Mouse (Mus musculus) forebrain, embryonic 15.5 days (tissue): ENCODE results near the gene Gldc. TPM values are rescaled to one million over a fixed set of nuclear protein-coding genes. Genes with fewer than 3 reads are reported as not detected.

ENCODE experiments used
- ATAC-seq: fragments of 200-750 bp; cut with Nextera tagmentation; replicated peaks from 2 replicates; pipeline ENCODE4 v1.8.0; 2017; ENCODE audit warnings: mild to moderate bottlenecking, moderate TSS enrichment, moderate library complexity
- H3K27ac ChIP-seq: fragments of 300-500 bp; sonication (generic); replicated peaks from 2 replicates; pipeline ENCODE4 v1.5.1; 2015; ENCODE audit warnings: mild to moderate bottlenecking, inconsistent platforms
- H3K27me3 ChIP-seq: fragments of 300-500 bp; sonication (generic); 2 replicates; pipeline ENCODE4 v1.6.1; 2015; ENCODE audit warnings: inconsistent platforms
- H3K36me3 ChIP-seq: fragments of 300-500 bp; sonication (generic); 2 replicates; pipeline ENCODE4 v1.6.1; 2015; ENCODE audit warnings: mild to moderate bottlenecking, inconsistent platforms
- H3K4me1 ChIP-seq: fragments of 300-500 bp; sonication (generic); 2 replicates; pipeline ENCODE4 v1.6.1; 2015; ENCODE audit warnings: inconsistent platforms
- H3K4me2 ChIP-seq: fragments of 300-500 bp; sonication (generic); replicated peaks from 2 replicates; pipeline ENCODE4 v1.6.1; 2015; ENCODE audit warnings: mild to moderate bottlenecking, inconsistent platforms
- H3K4me3 ChIP-seq: fragments of 300-500 bp; sonication (generic); 2 replicates; pipeline ENCODE4 v1.5.1; 2015; ENCODE audit warnings: mild to moderate bottlenecking, inconsistent platforms
- H3K9ac ChIP-seq: fragments of 300-500 bp; sonication (generic); replicated peaks from 2 replicates; pipeline ENCODE4 v1.6.1; 2015; ENCODE audit warnings: mild to moderate bottlenecking, inconsistent platforms
- H3K9me3 ChIP-seq: fragments of 300-500 bp; sonication (generic); 2 replicates; pipeline ENCODE4 v1.6.1; 2016; ENCODE audit warnings: inconsistent platforms
- WGBS: fragments of 180-500 bp; shearing (Covaris S2); methylation state at CpG from one replicate; pipeline ENCODE4 v1.1.7; 2015; ENCODE audit warnings: mixed read lengths; 5-methylcytosine and 5-hydroxymethylcytosine counted together
- polyA plus RNA-seq: library from polyadenylated mRNA; unstranded; fragments of >200 nt; fragmentation: Nextera tagmentation; extraction: Ambion mirVana; gene quantifications from 2 replicates; pipeline ENCODE4 v1.2.1, GENCODE M21; 2015

The Gldc gene
- polyA plus RNA-seq, 1 experiment from 2014 or later = 15.7 TPM

- no peaks in the 10 kb centered on the region for H3K27me3 ChIP-seq
- no peaks in the 10 kb centered on the region for H3K4me1 ChIP-seq
- 96% methylated on average over 2 of the region's 2 CpGs for WGBS
- no peak overlapping the region for H3K27ac ChIP-seq
- H3K36me3 ChIP-seq = no peaks in the 10 kb centered on the region
- ATAC-seq = no peak
- no peak overlapping the region for H3K9ac ChIP-seq
- H3K9me3 ChIP-seq = peaks cover 3% of the 10 kb centered on the region; the same call in 1 of the 2 replicates
- H3K4me3 ChIP-seq = no peak overlapping the region
- H3K4me2 ChIP-seq = no peak overlapping the region
Observed at GRCm38 (mm10) chr19:30187232-30187631, 12.0 kb upstream of the Gldc start.

DNA sequence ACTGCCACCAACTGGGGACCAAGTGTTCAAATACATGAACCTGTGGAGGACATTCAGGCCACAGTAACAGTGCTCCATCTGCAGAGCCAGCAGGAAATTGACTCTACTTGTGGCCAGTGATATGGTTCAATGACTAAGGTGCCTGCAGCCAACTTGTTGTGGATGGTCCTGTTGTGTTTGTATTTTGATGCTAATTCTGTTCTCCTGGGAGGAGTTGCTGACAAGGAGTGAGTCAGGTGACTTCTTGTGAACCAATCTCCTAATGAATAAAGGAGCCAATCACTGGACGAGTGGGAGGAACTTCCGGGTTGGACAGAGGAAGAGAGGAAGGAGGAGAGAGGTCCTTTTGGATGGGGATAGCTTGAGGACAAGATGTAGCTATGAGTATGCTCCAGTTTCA is 10.3 kb upstream of the Gldc start:
- H3K27me3 ChIP-seq = no peaks in the 10 kb centered on the region
- 85% methylated on average over 2 of the region's 2 CpGs for WGBS
- H3K27ac ChIP-seq = no peak overlapping the region
- H3K4me1 ChIP-seq = no peaks in the 10 kb centered on the region
- H3K9ac ChIP-seq = no peak overlapping the region
- no peak for ATAC-seq
- no peaks in the 10 kb centered on the region for H3K36me3 ChIP-seq
- H3K4me2 ChIP-seq = no peak overlapping the region
- no peak overlapping the region for H3K4me3 ChIP-seq
- H3K9me3 ChIP-seq = peaks cover 3% of the 10 kb centered on the region; the same call in 1 of the 2 replicates

- Histone ChIP-seq H3K36me3 (no peaks in the 10 kb centered on the region), H3K4me2 (no peak overlapping the region), H3K9me3 (no peaks in the 10 kb centered on the region), H3K4me1 (peaks cover 4% of the 10 kb centered on the region; the same call in 1 of the 2 replicates), H3K9ac (no peak overlapping the region), H3K27me3 (no peaks in the 10 kb centered on the region), H3K27ac (no peak overlapping the region), H3K4me3 (no peak overlapping the region)
- no peak for ATAC-seq
- WGBS = 94% methylated on average over 1 of the region's 1 CpGs
Observed at GRCm38 (mm10) chr19:30179979-30180378, 4.8 kb upstream of the Gldc start.

GRCm38 (mm10) chr19:30174074-30174670 is 1.1 kb downstream of the Gldc start:
- Histone ChIP-seq H3K27me3 (no peaks in the 10 kb centered on the region), H3K9ac (peak overlapping the region; percentile 64; the same call in 1 of the 2 replicates), H3K36me3 (no peaks in the 10 kb centered on the region), H3K4me3 (peak overlapping the region; percentile 53), H3K9me3 (no peaks in the 10 kb centered on the region), H3K4me2 (peak overlapping the region; percentile 93), H3K4me1 (peaks cover 15% of the 10 kb centered on the region), H3K27ac (no peak overlapping the region)
- 3% methylated on average over 15 of the region's 15 CpGs for WGBS
- no peak for ATAC-seq

DNA sequence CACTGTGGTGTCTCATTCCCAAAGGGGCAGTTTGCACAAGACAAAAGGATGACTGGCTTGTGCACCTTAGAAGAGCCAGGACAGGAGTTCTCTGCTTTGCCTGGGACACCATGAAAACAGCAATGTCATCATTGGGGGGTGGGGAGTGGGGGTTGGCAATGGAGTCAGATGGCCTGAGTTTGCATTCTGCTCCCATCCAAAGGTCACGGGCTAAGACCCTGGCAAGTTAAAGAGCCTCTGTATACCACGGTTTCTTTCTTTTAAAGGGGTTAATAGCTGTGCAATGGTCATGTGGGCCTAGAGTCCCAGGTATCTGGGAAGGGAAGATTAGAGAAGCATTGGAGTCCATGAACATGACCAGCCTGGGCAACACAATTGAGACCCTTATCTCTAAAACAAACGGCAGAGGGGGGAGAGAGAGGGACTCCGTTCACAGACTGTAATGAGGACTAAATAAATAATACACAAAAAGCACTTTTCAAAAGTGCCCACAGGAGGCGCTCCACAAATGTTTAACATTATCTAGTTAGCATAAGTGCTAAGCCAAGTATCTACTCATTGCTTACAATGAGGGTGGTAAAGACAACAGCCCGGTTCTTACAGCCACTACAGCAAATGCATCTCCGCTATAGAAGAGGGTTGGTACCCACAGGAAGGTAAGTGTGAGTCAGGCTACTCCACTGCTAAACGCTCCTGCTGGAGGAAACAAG is 3.7 kb downstream of the Gldc start:
- 83% methylated on average over 8 of the region's 8 CpGs for WGBS
- Histone ChIP-seq H3K4me1 (peaks cover 15% of the 10 kb centered on the region), H3K27ac (no peak overlapping the region), H3K9me3 (no peaks in the 10 kb centered on the region), H3K36me3 (no peaks in the 10 kb centered on the region), H3K9ac (no peak overlapping the region), H3K27me3 (no peaks in the 10 kb centered on the region), H3K4me2 (no peak overlapping the region), H3K4me3 (no peak overlapping the region)
- no peak for ATAC-seq

DNA sequence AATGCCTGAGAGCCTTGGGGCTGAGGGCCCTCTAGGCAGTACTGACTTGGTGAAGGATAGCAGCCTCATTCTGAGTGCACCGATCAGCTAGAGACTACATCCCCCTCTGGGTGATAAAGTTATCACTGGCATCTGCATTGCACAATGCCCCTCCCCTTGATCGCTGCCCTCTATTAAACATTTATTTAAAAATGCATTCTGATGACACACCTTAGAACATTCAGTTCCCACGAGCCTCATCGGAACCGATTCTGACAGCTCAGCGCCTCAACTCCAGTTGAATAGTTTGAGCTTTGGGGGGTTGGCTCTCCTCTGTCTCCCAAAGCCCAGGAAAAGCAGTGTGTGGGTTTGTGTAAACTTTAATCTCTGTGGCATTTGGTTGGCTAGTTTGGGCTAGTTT is 4.9 kb downstream of the Gldc start:
- no peak overlapping the region for H3K4me3 ChIP-seq
- no peak overlapping the region for H3K27ac ChIP-seq
- no peaks in the 10 kb centered on the region for H3K9me3 ChIP-seq
- no peak overlapping the region for H3K4me2 ChIP-seq
- peaks cover 12% of the 10 kb centered on the region for H3K4me1 ChIP-seq
- H3K27me3 ChIP-seq = no peaks in the 10 kb centered on the region
- no peak overlapping the region for H3K9ac ChIP-seq
- ATAC-seq = no peak
- H3K36me3 ChIP-seq = no peaks in the 10 kb centered on the region
- WGBS = 91% methylated on average over 6 of the region's 6 CpGs

DNA sequence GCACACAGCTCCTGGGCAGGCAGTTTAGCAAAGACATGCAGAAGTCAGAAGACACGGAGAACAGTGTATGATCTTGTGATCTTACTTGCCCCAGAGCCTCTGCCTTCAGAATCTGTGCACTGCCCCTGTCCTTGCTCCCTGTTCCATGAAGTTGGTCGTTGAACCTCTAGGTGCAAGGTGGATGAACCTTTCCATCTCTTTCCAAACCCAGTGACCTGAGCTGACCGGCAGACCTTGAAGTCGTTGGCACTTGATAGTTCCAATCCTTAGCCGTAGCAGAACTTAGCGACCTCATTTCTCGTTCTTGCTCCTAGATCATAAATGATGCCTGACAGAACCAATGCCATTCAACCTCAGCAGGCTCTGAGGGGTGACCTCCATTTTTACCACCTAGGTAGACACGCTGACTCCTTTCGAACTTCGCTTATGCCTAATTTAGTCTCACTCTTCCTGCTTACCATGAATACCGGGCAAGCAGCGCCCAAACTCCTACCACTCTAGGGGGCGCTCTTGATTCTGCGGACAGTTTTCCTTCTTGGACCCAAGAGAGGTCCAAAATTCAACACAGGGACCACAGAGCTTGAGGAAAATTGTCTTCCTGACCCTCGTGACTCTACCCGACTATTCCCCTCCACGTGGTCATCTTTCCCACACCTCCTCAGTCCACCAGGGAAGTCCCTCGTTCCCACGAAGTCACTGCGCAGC is 8.3 kb downstream of the Gldc start:
- Histone ChIP-seq H3K9me3 (no peaks in the 10 kb centered on the region), H3K4me3 (no peak overlapping the region), H3K4me1 (0 out of 2 replicates have a peak, but pooled peaks cover 2% of the 10 kb centered on the region), H3K27me3 (no peaks in the 10 kb centered on the region), H3K9ac (no peak overlapping the region), H3K36me3 (no peaks in the 10 kb centered on the region), H3K4me2 (no peak overlapping the region), H3K27ac (no peak overlapping the region)
- ATAC-seq = no peak
- 93% methylated on average over 20 of the region's 20 CpGs for WGBS

DNA sequence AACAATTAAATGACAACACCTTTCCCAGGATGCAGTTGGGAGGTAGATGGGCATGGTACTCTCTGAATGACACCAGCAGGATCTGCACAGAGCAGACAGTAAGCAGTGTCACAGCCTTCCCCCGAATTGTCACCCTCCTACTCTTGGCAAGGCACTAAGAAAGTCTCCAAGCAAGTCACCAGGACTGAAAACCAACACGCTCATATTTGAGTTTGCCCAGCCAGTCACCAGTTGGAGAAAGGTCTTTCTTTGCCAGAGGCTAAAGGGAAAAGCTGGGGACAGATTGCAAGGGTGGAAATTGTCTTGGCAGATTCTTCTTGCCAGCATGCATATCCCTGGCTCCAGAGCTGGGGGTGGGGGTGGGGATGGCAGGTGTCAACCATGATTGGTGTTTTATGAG is 11.0 kb downstream of the Gldc start:
- Histone ChIP-seq H3K4me2 (no peak overlapping the region), H3K27ac (no peak overlapping the region), H3K4me1 (peaks cover 6% of the 10 kb centered on the region; the same call in 1 of the 2 replicates), H3K36me3 (no peaks in the 10 kb centered on the region), H3K9me3 (no peaks in the 10 kb centered on the region), H3K27me3 (no peaks in the 10 kb centered on the region), H3K4me3 (no peak overlapping the region), H3K9ac (no peak overlapping the region)
- 62% methylated on average over 2 of the region's 2 CpGs for WGBS
- no peak for ATAC-seq

DNA sequence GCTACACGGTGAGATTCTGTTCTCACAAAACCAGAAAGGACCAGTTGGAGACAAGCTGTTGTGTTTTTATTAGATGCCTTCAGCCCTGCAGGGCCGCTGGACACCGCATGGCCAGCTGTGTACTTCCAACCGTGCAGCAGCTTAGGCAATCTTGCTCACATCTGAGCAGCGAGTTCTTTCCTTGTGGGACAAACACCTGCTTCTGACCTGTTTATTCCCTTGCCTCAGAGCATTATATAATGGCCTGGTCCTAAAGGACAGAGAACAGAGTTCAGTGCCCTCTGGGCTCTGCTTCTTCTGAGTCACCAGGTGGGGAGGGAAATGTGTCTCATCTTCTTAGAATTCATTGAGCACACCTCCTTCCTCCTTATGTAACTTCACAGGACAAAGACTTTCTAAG is 12.4 kb downstream of the Gldc start:
- Histone ChIP-seq H3K4me2 (no peak overlapping the region), H3K9me3 (no peaks in the 10 kb centered on the region), H3K4me1 (peaks cover 15% of the 10 kb centered on the region), H3K36me3 (no peaks in the 10 kb centered on the region), H3K9ac (no peak overlapping the region), H3K4me3 (no peak overlapping the region), H3K27me3 (no peaks in the 10 kb centered on the region), H3K27ac (no peak overlapping the region)
- WGBS = 82% methylated on average over 5 of the region's 5 CpGs
- no peak for ATAC-seq

GRCm38 (mm10) chr19:30160021-30160420 is 15.2 kb downstream of the Gldc start:
- peak; percentile 74 for ATAC-seq
- Histone ChIP-seq H3K27ac (peak overlapping the region; percentile 47), H3K4me3 (no peak overlapping the region), H3K36me3 (no peaks in the 10 kb centered on the region), H3K9me3 (no peaks in the 10 kb centered on the region), H3K4me2 (no peak overlapping the region), H3K27me3 (no peaks in the 10 kb centered on the region), H3K9ac (no peak overlapping the region), H3K4me1 (peaks cover 32% of the 10 kb centered on the region)
- 7% methylated on average over 2 of the region's 2 CpGs for WGBS

- ATAC-seq = no peak
- 79% methylated on average over 4 of the region's 4 CpGs for WGBS
Observed at GRCm38 (mm10) chr19:30158189-30158588, 17.0 kb downstream of the Gldc start.

DNA sequence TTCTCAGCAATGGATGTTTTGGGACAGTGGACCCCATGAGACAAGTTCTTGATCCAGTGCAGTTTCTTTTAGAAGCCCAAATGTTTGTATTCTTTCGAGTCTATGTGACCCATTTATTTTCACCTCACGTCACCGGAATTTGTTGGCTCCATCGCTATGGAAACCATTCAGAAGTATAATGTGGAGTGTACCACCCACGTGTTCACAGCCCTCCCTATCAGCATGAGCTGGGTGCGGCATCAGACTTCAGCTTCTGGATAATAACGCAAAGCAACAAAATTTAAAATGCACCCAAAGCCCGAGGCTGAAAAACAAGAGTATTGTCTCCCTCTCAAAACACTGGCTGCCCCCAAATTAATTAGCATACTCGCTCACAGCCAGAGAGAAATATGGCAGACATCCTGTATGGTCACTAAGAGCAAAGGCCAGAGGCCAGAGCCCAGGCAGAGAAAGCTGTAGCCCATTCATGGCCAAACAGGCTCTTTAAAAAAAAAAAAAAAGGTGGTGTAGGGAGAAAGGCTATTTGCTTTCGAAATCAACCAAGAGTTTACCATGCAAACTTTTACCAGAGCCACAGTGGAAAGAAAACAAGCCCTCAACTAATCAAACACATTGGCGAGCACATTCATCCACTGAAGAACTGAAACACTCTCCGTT is 18.1 kb downstream of the Gldc start:
- Histone ChIP-seq H3K4me3 (0 out of 2 replicates have a peak overlapping the region, but pooled peaks have one; percentile 7), H3K36me3 (no peaks in the 10 kb centered on the region), H3K9ac (no peak overlapping the region), H3K27ac (no peak overlapping the region), H3K9me3 (no peaks in the 10 kb centered on the region), H3K4me1 (peaks cover 38% of the 10 kb centered on the region), H3K27me3 (no peaks in the 10 kb centered on the region), H3K4me2 (peak overlapping the region; percentile 12; the same call in 1 of the 2 replicates)
- ATAC-seq = peak; percentile 91
- 8% methylated on average over 12 of the region's 12 CpGs for WGBS

More at GRCm38 (mm10) chr19:30158189-30158588, 17.0 kb downstream of the Gldc start:
- no peak overlapping the region for H3K4me3 ChIP-seq
- H3K36me3 ChIP-seq = no peaks in the 10 kb centered on the region
- H3K27ac ChIP-seq = no peak overlapping the region
- no peaks in the 10 kb centered on the region for H3K9me3 ChIP-seq
- H3K27me3 ChIP-seq = no peaks in the 10 kb centered on the region
- H3K4me1 ChIP-seq = peaks cover 38% of the 10 kb centered on the region
- no peak overlapping the region for H3K9ac ChIP-seq
- no peak overlapping the region for H3K4me2 ChIP-seq
